Mouse (Mus musculus) forebrain, embryonic 15.5 days (tissue): ENCODE measurements around the gene Znhit6. TPM values are rescaled to one million over a fixed set of nuclear protein-coding genes. Genes with fewer than 3 reads are reported as not detected.

Experiments used
- ATAC-seq: fragments of 200-750 bp; cut with Nextera tagmentation; replicated peaks from 2 replicates; pipeline ENCODE4 v1.8.0; 2017; ENCODE audit warnings: mild to moderate bottlenecking, moderate TSS enrichment, moderate library complexity
- H3K27ac ChIP-seq: fragments of 300-500 bp; sonication (generic); replicated peaks from 2 replicates; pipeline ENCODE4 v1.5.1; 2015; ENCODE audit warnings: mild to moderate bottlenecking, inconsistent platforms
- H3K27me3 ChIP-seq: fragments of 300-500 bp; sonication (generic); 2 replicates; pipeline ENCODE4 v1.6.1; 2015; ENCODE audit warnings: inconsistent platforms
- H3K36me3 ChIP-seq: fragments of 300-500 bp; sonication (generic); 2 replicates; pipeline ENCODE4 v1.6.1; 2015; ENCODE audit warnings: mild to moderate bottlenecking, inconsistent platforms
- H3K4me1 ChIP-seq: fragments of 300-500 bp; sonication (generic); 2 replicates; pipeline ENCODE4 v1.6.1; 2015; ENCODE audit warnings: inconsistent platforms
- H3K4me2 ChIP-seq: fragments of 300-500 bp; sonication (generic); replicated peaks from 2 replicates; pipeline ENCODE4 v1.6.1; 2015; ENCODE audit warnings: mild to moderate bottlenecking, inconsistent platforms
- H3K4me3 ChIP-seq: fragments of 300-500 bp; sonication (generic); 2 replicates; pipeline ENCODE4 v1.5.1; 2015; ENCODE audit warnings: mild to moderate bottlenecking, inconsistent platforms
- H3K9ac ChIP-seq: fragments of 300-500 bp; sonication (generic); replicated peaks from 2 replicates; pipeline ENCODE4 v1.6.1; 2015; ENCODE audit warnings: mild to moderate bottlenecking, inconsistent platforms
- H3K9me3 ChIP-seq: fragments of 300-500 bp; sonication (generic); 2 replicates; pipeline ENCODE4 v1.6.1; 2016; ENCODE audit warnings: inconsistent platforms
- WGBS: fragments of 180-500 bp; shearing (Covaris S2); methylation state at CpG from one replicate; pipeline ENCODE4 v1.1.7; 2015; ENCODE audit warnings: mixed read lengths; 5-methylcytosine and 5-hydroxymethylcytosine counted together
- polyA plus RNA-seq: library from polyadenylated mRNA; unstranded; fragments of >200 nt; fragmentation: Nextera tagmentation; extraction: Ambion mirVana; gene quantifications from 2 replicates; pipeline ENCODE4 v1.2.1, GENCODE M21; 2015

Znhit6 gene
- polyA plus RNA-seq, 1 experiment from 2014 or later, result 27.8 TPM

GRCm38 (mm10) chr3:145583043-145583442 is 7.0 kb downstream of the Znhit6 start:
- no peaks in the 10 kb centered on the region for H3K27me3 ChIP-seq
- H3K9ac ChIP-seq, result no peak overlapping the region
- no peaks in the 10 kb centered on the region for H3K4me1 ChIP-seq
- ATAC-seq, result no peak
- H3K36me3 ChIP-seq, result peaks cover 50% of the 10 kb centered on the region
- no peak overlapping the region for H3K4me3 ChIP-seq
- H3K9me3 ChIP-seq, result no peaks in the 10 kb centered on the region
- H3K4me2 ChIP-seq, result no peak overlapping the region
- WGBS, result 89% methylated on average over 4 of the region's 4 CpGs
- no peak overlapping the region for H3K27ac ChIP-seq

GRCm38 (mm10) chr3:145583522-145584200 is 7.7 kb downstream of the Znhit6 start:
- Histone ChIP-seq H3K27ac (no peak overlapping the region), H3K4me3 (no peak overlapping the region), H3K9ac (no peak overlapping the region), H3K27me3 (no peaks in the 10 kb centered on the region), H3K4me2 (no peak overlapping the region), H3K36me3 (peaks cover 47% of the 10 kb centered on the region), H3K4me1 (no peaks in the 10 kb centered on the region), H3K9me3 (no peaks in the 10 kb centered on the region)
- WGBS, result 58% methylated on average over 3 of the region's 3 CpGs
- peak; percentile 32; the same call in 1 of the 2 replicates for ATAC-seq

GRCm38 (mm10) chr3:145590562-145590961 is 14.6 kb downstream of the Znhit6 start:
- 93% methylated on average over 4 of the region's 4 CpGs for WGBS
- no peak overlapping the region for H3K4me2 ChIP-seq
- no peaks in the 10 kb centered on the region for H3K9me3 ChIP-seq
- no peaks in the 10 kb centered on the region for H3K27me3 ChIP-seq
- no peak overlapping the region for H3K27ac ChIP-seq
- no peak for ATAC-seq
- H3K9ac ChIP-seq, result no peak overlapping the region
- peaks cover 42% of the 10 kb centered on the region for H3K36me3 ChIP-seq
- no peak overlapping the region for H3K4me3 ChIP-seq
- H3K4me1 ChIP-seq, result no peaks in the 10 kb centered on the region

GRCm38 (mm10) chr3:145591841-145592542 is 16.0 kb downstream of the Znhit6 start:
- 92% methylated on average over 6 of the region's 6 CpGs for WGBS
- Histone ChIP-seq H3K27ac (no peak overlapping the region), H3K4me2 (no peak overlapping the region), H3K9ac (no peak overlapping the region), H3K4me3 (no peak overlapping the region), H3K4me1 (no peaks in the 10 kb centered on the region), H3K36me3 (peaks cover 38% of the 10 kb centered on the region), H3K27me3 (no peaks in the 10 kb centered on the region), H3K9me3 (no peaks in the 10 kb centered on the region)
- ATAC-seq, result no peak

- 87% methylated on average over 6 of the region's 6 CpGs for WGBS
- ATAC-seq, result no peak
- Histone ChIP-seq H3K9ac (no peak overlapping the region), H3K4me1 (no peaks in the 10 kb centered on the region), H3K9me3 (no peaks in the 10 kb centered on the region), H3K4me3 (no peak overlapping the region), H3K27me3 (no peaks in the 10 kb centered on the region), H3K4me2 (no peak overlapping the region), H3K27ac (no peak overlapping the region), H3K36me3 (peaks cover 39% of the 10 kb centered on the region)
These were observed 19.3 kb downstream of the Znhit6 start for GRCm38 (mm10) chr3:145595354-145595753.

GRCm38 (mm10) chr3:145599059-145599458 is 23.1 kb downstream of the Znhit6 start:
- no peaks in the 10 kb centered on the region for H3K9me3 ChIP-seq
- no peak for ATAC-seq
- H3K4me3 ChIP-seq, result no peak overlapping the region
- H3K36me3 ChIP-seq, result peaks cover 37% of the 10 kb centered on the region
- H3K27ac ChIP-seq, result no peak overlapping the region
- no peak overlapping the region for H3K9ac ChIP-seq
- no peak overlapping the region for H3K4me2 ChIP-seq
- H3K27me3 ChIP-seq, result no peaks in the 10 kb centered on the region
- WGBS, result 98% methylated on average over 7 of the region's 7 CpGs
- H3K4me1 ChIP-seq, result no peaks in the 10 kb centered on the region

- no peak overlapping the region for H3K4me3 ChIP-seq
- no peak for ATAC-seq
- H3K27ac ChIP-seq, result no peak overlapping the region
- H3K9me3 ChIP-seq, result no peaks in the 10 kb centered on the region
- H3K9ac ChIP-seq, result no peak overlapping the region
- H3K36me3 ChIP-seq, result peaks cover 28% of the 10 kb centered on the region
- WGBS, result 95% methylated on average over 6 of the region's 6 CpGs
- H3K27me3 ChIP-seq, result no peaks in the 10 kb centered on the region
- no peaks in the 10 kb centered on the region for H3K4me1 ChIP-seq
- no peak overlapping the region for H3K4me2 ChIP-seq
These were observed 24.8 kb downstream of the Znhit6 start for GRCm38 (mm10) chr3:145600801-145601200.

- H3K27me3 ChIP-seq, result no peaks in the 10 kb centered on the region
- ATAC-seq, result no peak
These were observed 25.3 kb downstream of the Znhit6 start for GRCm38 (mm10) chr3:145601345-145601744.

GRCm38 (mm10) chr3:145602410-145603206 is 26.6 kb downstream of the Znhit6 start:
- no peaks in the 10 kb centered on the region for H3K9me3 ChIP-seq
- no peak for ATAC-seq
- H3K9ac ChIP-seq, result no peak overlapping the region
- no peaks in the 10 kb centered on the region for H3K27me3 ChIP-seq
- H3K4me1 ChIP-seq, result no peaks in the 10 kb centered on the region
- H3K36me3 ChIP-seq, result peaks cover 28% of the 10 kb centered on the region
- WGBS, result 68% methylated on average over 11 of the region's 11 CpGs
- no peak overlapping the region for H3K27ac ChIP-seq
- no peak overlapping the region for H3K4me2 ChIP-seq
- no peak overlapping the region for H3K4me3 ChIP-seq

More at GRCm38 (mm10) chr3:145601345-145601744, 25.3 kb downstream of the Znhit6 start:
- Histone ChIP-seq H3K4me3 (no peak overlapping the region), H3K4me1 (no peaks in the 10 kb centered on the region), H3K27ac (no peak overlapping the region), H3K9ac (no peak overlapping the region), H3K9me3 (no peaks in the 10 kb centered on the region), H3K36me3 (peaks cover 26% of the 10 kb centered on the region), H3K4me2 (no peak overlapping the region)
- WGBS, result 89% methylated on average over 6 of the region's 6 CpGs

GRCm38 (mm10) chr3:145605437-145606123 is 29.6 kb downstream of the Znhit6 start:
- no peaks in the 10 kb centered on the region for H3K27me3 ChIP-seq
- no peaks in the 10 kb centered on the region for H3K4me1 ChIP-seq
- no peak overlapping the region for H3K9ac ChIP-seq
- WGBS, result 94% methylated on average over 5 of the region's 5 CpGs
- H3K9me3 ChIP-seq, result no peaks in the 10 kb centered on the region
- H3K36me3 ChIP-seq, result peaks cover 20% of the 10 kb centered on the region; the same call in 1 of the 2 replicates
- no peak overlapping the region for H3K4me3 ChIP-seq
- H3K4me2 ChIP-seq, result no peak overlapping the region
- no peak for ATAC-seq
- no peak overlapping the region for H3K27ac ChIP-seq

GRCm38 (mm10) chr3:145608320-145608719 is 32.3 kb downstream of the Znhit6 start:
- H3K4me2 ChIP-seq, result no peak overlapping the region
- no peak overlapping the region for H3K9ac ChIP-seq
- no peak overlapping the region for H3K27ac ChIP-seq
- peaks cover 16% of the 10 kb centered on the region; the same call in 1 of the 2 replicates for H3K36me3 ChIP-seq
- WGBS, result 95% methylated on average over 5 of the region's 5 CpGs
- H3K9me3 ChIP-seq, result no peaks in the 10 kb centered on the region
- no peaks in the 10 kb centered on the region for H3K4me1 ChIP-seq
- ATAC-seq, result no peak
- H3K27me3 ChIP-seq, result no peaks in the 10 kb centered on the region
- no peak overlapping the region for H3K4me3 ChIP-seq
